Mouse (Mus musculus) heart, adult 9 months (tissue): Measurements from ENCODE around the gene Draxin.
"Not testable (repeated sequence)": the region's sequence is repeated elsewhere in the genome, so short reads cannot be mapped to it uniquely, and the experiment has no call there.

ENCODE experiments used
- DNase-seq, 2 experiments: peaks; one replicate each; pipeline ENCODE4 v3.0.0; 2022; ENCODE audit warnings: low spot score in 2 of 2

Draxin gene

DNA sequence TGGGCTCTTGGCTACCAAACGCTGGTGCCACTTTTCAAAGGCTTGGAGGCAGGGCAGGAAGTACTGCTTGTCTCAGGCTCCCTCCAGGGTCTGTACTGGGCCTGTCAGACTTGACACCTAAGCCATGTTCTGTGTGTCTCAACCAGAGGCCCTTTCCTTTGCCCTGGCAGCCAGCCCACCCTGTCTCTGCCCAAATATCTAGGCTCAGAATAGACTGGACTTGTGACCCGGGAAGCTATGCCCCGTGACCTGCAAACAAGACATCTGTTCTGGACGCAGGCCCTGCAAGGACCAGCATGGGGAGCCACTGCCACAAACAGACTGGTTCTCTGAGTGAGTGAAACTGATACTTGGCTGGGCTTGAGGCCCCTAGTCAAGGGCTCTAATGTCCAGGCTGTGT is 73.7 kb downstream of the Draxin start:
- DNase-seq = peak; percentile 74 to 80

DNA sequence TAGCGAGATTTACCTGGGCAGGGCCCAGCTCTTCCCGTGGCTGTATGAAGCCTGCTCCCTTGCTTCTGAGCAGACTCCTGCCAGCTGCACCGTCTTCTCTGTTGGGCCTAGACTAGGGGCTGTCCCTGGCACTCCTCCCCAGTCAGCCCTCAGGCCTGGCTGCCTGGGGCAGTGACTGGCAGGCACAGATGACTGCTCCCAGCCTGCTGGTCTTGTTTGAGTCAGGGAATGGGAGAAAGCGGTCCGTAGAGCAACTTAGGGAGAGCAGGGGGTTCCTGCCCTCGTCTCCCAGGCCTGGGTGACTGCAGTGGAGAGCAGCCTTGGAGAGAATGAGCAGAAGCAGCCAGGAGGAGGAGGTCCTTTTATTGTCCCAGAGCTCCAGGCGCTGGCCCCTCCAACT is 74.3 kb downstream of the Draxin start:
- DNase-seq = no peak

DNA sequence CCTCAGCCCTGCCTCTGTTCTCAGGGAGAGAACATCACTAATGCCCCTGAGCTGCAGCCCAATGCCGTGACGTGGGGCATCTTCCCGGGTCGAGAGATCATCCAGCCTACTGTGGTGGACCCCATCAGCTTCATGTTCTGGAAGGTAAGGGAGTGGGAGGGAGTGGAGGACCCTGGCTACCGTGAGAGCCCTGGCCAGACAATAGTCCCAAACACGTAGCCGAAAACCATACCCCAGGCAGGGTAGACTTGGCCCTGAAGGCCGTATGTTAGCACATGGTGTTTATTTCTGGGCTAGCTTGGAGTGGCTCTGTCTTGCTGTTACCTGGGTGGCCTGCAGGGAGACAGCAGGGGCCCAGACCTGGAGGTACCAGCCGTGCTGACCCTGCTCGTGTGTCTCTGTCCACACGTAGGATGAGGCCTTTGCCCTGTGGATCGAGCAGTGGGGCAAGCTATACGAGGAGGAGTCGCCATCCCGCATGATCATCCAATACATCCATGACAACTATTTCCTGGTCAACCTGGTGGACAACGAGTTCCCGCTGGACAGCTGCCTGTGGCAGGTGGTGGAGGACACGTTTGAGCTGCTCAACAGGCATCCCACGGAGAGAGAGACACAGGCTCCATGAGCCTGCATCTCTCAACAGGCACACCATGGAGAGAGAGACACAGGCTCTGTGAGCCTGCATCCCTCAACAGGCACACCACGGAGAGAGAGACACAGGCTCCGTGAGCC is 75.4 kb downstream of the Draxin start:
- DNase-seq = no peak

DNA sequence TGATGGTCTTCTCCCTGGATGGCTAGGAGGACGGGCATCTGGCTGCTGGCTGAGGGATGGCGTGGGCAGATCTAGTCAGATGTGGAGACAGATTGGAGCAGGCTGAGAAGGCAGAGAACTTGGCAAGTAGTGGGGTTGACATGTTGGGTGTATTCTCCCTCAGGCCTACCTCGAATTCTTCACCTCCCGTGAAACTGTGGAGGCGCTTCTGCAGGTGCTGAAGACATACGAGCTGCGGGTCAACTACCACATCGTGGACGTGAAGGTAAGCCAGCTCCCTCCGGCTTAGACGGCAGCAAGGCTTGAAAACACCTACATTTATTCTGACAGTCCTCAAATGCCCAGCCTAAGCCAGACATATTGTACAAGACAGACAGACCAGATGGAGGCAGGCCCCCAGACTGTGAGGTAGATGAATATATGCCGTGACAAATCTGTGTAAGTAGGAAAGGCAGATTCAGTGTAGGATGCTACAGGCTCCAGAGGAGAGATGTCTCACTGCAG is 77.0 kb downstream of the Draxin start:
- DNase-seq = no peak

DNA sequence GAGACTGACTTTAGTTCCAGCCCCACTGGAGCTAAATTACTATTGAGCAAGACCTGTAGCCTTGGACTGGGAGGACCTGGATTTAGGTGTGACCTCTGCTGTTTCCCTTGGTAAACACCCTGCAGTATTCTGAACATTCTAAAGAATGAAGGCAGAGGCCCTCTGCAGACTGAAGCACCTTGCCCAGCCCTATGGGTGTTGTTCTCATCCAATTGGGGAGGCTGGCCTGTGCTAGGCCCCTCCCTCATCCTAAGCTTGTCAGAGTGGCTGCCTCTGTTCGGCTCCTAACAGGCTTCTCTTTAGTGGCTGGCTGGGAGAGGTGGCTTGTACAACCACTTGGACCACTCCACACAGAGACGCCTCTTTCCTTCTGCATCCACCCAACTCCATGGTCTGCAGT is 77.5 kb downstream of the Draxin start:
- DNase-seq = no peak

DNA sequence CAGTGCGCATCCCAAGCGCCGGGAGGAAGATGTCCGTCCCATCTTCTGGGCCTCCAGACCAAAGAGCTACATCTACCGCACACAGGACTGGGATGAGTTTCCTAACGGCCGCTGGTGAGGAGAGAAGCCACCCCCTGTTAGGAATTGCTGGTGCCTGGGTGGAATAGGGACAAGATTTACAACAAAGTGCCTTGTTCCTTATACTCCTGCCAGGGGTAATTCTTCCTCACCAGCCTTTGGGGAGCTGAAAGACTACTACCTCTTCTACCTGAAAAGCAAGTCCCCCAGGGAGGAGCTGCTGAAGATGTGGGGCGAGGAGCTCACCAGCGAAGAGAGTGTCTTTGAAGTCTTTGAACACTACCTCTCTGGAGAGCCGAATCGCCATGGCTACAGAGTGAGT is 78.6 kb downstream of the Draxin start:
- no peak for DNase-seq

DNA sequence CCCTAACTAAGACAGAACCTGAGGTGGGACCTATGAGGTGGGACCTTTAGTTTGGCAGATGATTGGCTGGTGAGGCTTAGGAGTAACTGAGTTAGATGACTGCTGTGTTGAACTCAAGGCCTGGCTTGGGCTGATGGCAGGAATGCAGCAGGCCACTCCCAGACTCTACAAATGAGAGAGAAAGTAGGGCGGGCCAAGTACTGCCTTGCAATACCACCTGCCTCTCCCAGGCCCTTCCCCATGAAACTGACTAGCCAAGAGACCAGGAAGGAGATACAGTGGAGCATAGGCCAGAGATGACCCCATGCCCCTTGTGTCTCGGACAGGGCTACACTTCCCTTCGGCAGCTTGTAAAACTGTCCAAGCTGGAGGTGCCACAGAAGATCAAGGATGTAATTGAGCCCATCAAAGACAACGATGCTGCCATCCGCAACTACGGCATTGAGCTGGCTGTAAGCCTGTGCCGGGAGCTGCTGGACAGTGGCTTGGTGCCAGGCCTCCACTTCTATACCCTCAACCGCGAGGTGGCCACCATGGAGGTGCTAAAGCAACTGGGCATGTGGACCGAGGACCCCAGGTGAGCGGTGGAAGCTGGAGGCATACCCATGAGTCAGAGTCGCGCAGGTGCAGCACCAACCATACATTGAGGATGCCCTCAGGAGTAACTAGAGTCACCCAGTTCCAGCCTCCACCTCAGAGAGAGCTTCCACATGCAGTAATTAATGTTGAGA is 79.3 kb downstream of the Draxin start:
- DNase-seq = no peak

DNA sequence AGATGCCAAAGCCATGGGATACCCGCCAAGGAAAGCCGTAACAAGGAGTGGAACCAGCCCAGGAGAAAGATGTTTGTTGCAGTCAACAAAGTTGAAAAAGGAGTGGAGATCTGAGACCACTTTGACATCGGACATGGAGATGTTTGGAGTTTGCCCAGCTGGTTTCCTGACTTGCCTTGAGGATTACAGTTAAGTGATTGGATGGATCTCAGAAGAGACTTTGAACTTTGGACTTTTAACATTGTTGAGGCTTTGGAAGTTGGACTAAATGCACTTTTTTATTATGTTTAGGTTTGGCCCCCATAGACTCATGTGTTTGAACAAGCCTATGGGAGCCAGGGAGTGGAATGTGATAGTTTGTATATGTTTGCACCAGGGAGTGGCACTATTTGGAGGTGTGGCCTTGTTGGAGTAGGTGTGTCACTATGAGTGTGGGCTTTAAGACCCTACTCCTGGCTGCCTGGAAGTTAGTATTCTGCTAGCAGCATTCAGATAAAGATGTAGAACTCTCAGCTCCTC is 80.0 kb downstream of the Draxin start:
- not testable (repeated sequence) for DNase-seq
